Mouse (Mus musculus): ENCODE measurements around the gene Rspo1.

Gene Rspo1

DNA sequence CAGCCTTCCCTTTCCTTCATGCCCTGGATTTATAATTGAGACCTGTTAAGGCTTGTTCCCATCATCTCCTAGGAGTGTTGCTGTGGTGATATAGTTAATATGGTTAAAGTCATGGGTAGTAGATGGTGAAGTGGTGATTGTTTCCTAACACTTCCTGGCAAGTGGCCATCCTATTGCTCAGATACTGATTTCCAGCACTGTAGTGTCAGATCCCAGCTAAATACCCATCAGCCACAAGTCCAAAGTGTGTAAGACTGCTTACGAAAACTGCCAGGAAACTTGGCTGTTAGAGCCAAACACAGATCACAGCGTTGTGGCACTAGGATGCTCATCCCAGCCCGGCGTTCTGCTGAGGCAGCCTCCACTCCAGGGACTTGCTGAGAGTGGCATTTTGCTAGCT is 48.1 kb downstream of the Rspo1 start:
- DNase-seq (ENCODE audit: low spot score): no peak

DNA sequence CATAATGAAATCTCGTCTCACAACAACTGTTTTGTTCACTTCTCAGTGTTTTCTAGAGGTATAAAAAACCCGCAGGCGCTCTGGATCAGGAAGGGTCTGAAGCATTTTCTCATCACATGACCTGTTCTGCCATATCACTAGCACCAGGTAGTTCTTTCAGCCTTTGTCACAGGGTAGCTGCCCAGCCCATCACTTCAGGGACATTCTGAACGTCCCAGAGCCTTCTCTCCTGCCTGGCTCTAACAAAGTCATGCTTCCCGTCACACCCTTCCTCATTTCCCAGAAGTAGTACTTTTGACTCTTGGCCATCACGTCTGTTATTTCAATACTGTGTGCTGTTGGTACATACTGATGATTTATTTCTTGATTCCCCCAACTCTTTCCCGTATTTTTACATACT is 58.2 kb downstream of the Rspo1 start:
- DNase-seq (ENCODE audit: low spot score): no peak

DNA sequence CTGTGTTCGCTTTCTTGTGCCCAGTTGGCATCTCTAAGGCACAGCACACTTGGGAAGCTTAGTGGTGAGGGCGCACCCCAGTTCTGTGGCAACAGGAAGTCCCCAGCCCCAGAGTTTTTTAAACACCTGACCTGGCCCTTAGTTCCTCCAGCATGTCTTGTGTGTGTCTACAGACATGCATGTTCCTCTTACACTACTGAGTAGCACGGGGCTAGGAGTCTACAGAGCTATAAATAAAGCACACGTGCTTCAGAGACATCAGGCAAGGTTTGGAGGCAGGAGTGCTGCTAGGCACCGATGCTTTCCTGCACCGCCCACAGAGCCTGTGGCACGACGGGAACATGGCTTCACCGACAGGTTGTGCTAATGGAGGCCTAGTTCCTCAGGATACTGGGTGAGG is 69.2 kb downstream of the Rspo1 start:
- DNase-seq (ENCODE audit: low spot score): no peak

DNA sequence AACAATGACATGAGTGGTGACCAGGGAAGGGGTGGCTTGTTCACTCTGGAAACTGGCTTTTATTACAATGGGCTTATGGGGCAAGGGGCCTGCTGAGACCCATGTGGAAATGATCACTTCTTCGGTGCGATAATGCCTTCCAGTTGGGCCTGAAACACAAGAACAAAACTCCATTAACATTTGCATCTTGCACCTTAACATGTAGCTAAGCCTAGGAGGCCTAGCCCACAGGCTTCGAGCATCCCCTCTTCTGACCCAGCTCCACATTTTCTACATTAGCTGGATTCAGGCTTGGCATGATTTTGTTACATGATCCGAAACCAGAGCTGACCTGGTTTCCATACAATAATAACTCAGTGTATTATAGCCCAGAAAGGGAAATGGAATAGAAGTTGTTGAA is 70.2 kb downstream of the Rspo1 start:
- no peak for DNase-seq (ENCODE audit: low spot score)

DNA sequence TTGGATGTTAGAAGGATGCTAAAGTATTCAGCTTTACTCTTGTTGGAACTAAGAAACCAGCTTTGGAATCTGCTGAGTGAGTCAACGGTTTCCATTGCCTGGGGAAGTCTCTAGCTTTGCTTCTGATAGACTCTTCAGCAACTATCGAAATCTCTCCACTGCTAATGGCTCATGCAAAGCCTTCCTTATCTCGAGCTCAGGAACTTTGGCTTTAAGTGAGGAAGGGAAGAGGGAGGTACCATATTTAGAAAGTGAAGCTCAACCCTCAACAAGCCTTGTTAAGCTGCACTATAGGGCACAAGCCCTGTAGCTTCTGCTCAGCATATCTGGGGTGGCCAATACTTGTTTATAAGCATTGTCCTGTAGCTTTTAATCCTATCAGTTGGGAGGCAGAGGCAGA is 71.0 kb downstream of the Rspo1 start:
- DNase-seq (ENCODE audit: low spot score): no peak

DNA sequence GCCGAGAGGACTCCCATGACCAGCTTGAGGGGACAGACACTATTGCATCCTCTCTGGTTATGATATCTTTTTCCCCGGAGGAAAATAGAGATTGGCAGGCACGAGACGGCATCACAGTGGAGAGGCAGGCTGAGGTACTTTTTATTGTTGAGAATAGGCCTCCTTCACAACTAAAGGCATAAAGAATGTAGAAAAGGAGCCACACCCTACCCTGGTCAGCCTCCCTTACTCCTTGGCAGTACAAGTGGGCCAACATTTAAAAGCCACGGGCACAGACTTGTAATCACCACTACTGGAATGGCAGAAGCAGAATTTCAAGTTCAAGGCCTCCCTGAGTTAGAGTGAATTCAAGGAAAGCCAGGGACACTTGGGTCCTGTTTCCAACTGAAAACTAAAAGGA is 71.8 kb downstream of the Rspo1 start:
- no peak for DNase-seq (ENCODE audit: low spot score)
